Mouse (Mus musculus): ENCODE measurements at regions not wholly inside any gene's neighbourhood (a gene's known extent, or its start where the extent isn't known, plus 50 kb on each side); places are given as distances from the start of the nearest gene placed in this dataset.

GRCm38 (mm10) chr8:49631286-49631685, 787.5 kb upstream of the Tenm3 start:
- no peak for TF ChIP-seq CTCF (IDR thresholded peaks at IDR 0.05; ENCODE audit: extremely low read depth, insufficient read depth, low read length)
- TF ChIP-seq POLR2A (IDR thresholded peaks at IDR 0.05; ENCODE audit: extremely low read depth, insufficient read depth, low read length) = no peak
- Histone ChIP-seq H3K4me3 (ENCODE audit: insufficient read depth, low read length) (no peak overlapping the region), H3K4me1 (ENCODE audit: control insufficient read depth, insufficient read depth, low read length) (no peaks in the 10 kb centered on the region), H3K27ac (ENCODE audit: insufficient read depth, low read length) (no peak overlapping the region)

DNA sequence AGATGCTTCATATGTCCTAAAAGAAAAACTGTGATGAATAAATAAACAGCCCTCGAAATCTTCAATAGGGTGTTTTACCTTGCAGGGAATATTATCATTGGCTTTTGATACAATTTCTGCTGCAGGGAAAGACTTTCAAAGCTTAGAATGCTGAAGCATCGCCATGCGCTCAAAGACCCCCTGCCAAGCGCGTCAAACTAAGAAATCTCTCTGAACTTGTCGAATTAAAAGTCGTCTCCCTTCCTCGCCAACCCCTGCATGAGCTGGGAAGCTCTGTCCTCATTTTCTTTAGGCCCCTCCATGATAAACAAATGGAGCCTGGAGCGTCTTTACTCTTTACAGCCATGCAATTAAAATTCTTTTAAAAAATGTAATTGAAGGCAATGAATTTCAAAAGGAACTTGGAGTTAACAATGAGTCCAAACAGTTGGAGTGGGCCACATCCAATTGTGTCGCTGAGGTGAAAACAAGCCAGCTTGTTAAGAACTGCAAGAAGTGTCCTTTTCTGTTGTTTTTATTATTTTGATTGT, 784.3 kb upstream of the Tenm3 start:
- Histone ChIP-seq H3K27ac (ENCODE audit: insufficient read depth, low read length) (no peak overlapping the region), H3K4me1 (ENCODE audit: control insufficient read depth, insufficient read depth, low read length) (no peaks in the 10 kb centered on the region), H3K4me3 (ENCODE audit: insufficient read depth, low read length) (no peak overlapping the region)
- no peak for TF ChIP-seq CTCF (IDR thresholded peaks at IDR 0.05; ENCODE audit: extremely low read depth, insufficient read depth, low read length)
- TF ChIP-seq POLR2A (IDR thresholded peaks at IDR 0.05; ENCODE audit: extremely low read depth, insufficient read depth, low read length) = no peak

- Histone ChIP-seq H3K4me3 (ENCODE audit: insufficient read depth, low read length) (no peak overlapping the region), H3K27ac (ENCODE audit: insufficient read depth, low read length) (no peak overlapping the region), H3K4me1 (ENCODE audit: control insufficient read depth, insufficient read depth, low read length) (no peaks in the 10 kb centered on the region)
- TF ChIP-seq POLR2A (IDR thresholded peaks at IDR 0.05; ENCODE audit: extremely low read depth, insufficient read depth, low read length) (no peak), CTCF (IDR thresholded peaks at IDR 0.05; ENCODE audit: extremely low read depth, insufficient read depth, low read length) (no peak)
These were observed 751.8 kb upstream of the Tenm3 start for GRCm38 (mm10) chr8:49595501-49595900.

DNA sequence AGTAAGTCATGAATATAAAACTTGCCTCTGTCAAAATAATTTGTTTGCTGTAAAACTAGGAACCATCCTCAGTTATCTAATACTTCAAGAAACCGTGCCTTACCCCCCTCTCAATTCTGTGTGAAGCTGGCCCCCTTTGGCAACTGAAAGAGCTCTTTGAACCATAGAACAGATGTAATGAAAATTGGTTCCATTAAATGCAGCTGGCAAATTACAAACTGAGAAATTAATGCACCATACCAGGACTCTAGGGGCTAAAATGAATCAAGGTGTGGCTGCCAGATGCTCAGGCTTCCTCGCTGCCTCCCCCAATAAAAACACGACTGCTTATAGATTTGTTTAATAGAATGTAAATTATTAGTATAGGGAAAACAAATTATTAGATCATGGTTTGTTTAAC, 723.7 kb upstream of the Tenm3 start:
- no peak overlapping the region for H3K27ac ChIP-seq (ENCODE audit: insufficient read depth, low read length)
- H3K4me1 ChIP-seq (ENCODE audit: control insufficient read depth, insufficient read depth, low read length) = no peaks in the 10 kb centered on the region
- no peak overlapping the region for H3K4me3 ChIP-seq (ENCODE audit: insufficient read depth, low read length)
- TF ChIP-seq POLR2A (IDR thresholded peaks at IDR 0.05; ENCODE audit: extremely low read depth, insufficient read depth, low read length) (no peak), CTCF (IDR thresholded peaks at IDR 0.05; ENCODE audit: extremely low read depth, insufficient read depth, low read length) (no peak)

DNA sequence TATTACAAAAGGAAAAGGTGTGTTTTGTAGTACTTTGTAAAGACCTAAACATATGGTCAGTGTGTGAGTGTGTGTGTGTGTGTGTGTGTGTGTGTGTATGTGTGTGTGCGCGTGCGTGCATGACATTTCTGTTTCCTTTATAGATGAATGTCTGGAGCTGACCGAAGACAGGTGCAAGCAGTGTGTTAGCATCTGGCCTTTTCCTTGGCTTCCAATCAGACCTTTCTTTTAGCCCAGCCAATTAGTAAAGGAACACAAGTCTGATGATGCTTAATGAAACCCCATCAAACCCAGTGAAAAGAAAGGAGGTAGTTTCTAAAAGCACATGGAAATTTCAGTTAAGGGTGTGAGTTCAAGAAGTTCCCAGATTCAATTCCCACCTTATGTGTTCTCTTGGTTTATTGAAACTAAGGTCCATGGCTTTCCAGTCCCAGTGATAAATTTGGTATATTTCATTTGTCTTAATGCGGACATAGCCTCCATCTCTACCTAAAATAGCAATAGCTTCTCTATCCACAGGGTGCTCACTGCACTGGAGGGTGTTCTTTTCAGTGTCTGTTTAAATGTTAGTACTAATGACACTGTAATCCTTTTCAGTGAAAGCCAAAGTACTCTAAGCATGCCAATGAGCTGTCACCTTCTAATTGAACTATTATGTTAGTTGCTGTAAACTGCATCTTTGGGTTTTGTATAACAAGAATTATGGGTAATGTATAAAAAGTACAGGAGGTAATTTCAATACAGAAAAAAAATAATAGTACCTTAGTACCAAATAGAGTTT, 719.9 kb upstream of the Tenm3 start:
- TF ChIP-seq POLR2A (IDR thresholded peaks at IDR 0.05; ENCODE audit: extremely low read depth, insufficient read depth, low read length) (no peak), CTCF (IDR thresholded peaks at IDR 0.05; ENCODE audit: extremely low read depth, insufficient read depth, low read length) (no peak)
- no peak overlapping the region for H3K27ac ChIP-seq (ENCODE audit: insufficient read depth, low read length)
- H3K4me3 ChIP-seq (ENCODE audit: insufficient read depth, low read length) = no peak overlapping the region
- no peaks in the 10 kb centered on the region for H3K4me1 ChIP-seq (ENCODE audit: control insufficient read depth, insufficient read depth, low read length)

DNA sequence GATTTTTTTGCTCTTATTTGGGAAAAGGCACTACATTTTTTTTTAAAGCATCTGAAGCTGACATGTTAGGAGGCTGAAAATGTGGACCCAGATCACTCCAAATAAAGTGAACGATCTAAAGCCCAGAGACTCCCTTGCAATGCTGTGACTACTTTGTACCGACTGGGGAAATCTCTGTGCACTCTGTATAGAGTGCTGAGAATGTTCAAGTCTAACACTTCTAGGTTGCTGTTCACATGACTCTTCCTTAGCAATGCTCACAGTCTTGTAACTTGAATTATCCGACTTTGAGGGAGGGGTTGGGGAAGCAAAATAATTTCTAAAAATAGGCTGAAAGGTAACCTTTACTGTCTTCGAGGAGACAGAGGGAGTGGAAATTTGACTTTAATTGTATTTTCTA, 719.2 kb upstream of the Tenm3 start:
- no peak for TF ChIP-seq CTCF (IDR thresholded peaks at IDR 0.05; ENCODE audit: extremely low read depth, insufficient read depth, low read length)
- no peak for TF ChIP-seq POLR2A (IDR thresholded peaks at IDR 0.05; ENCODE audit: extremely low read depth, insufficient read depth, low read length)
- Histone ChIP-seq H3K4me1 (ENCODE audit: control insufficient read depth, insufficient read depth, low read length) (no peaks in the 10 kb centered on the region), H3K27ac (ENCODE audit: insufficient read depth, low read length) (no peak overlapping the region), H3K4me3 (ENCODE audit: insufficient read depth, low read length) (no peak overlapping the region)

GRCm38 (mm10) chr8:49555724-49556457, 712.1 kb upstream of the Tenm3 start:
- Histone ChIP-seq H3K27ac (ENCODE audit: insufficient read depth, low read length) (no peak overlapping the region), H3K4me1 (ENCODE audit: control insufficient read depth, insufficient read depth, low read length) (no peaks in the 10 kb centered on the region), H3K4me3 (ENCODE audit: insufficient read depth, low read length) (no peak overlapping the region)
- no peak for TF ChIP-seq POLR2A (IDR thresholded peaks at IDR 0.05; ENCODE audit: extremely low read depth, insufficient read depth, low read length)
- TF ChIP-seq CTCF (IDR thresholded peaks at IDR 0.05; ENCODE audit: extremely low read depth, insufficient read depth, low read length) = no peak

DNA sequence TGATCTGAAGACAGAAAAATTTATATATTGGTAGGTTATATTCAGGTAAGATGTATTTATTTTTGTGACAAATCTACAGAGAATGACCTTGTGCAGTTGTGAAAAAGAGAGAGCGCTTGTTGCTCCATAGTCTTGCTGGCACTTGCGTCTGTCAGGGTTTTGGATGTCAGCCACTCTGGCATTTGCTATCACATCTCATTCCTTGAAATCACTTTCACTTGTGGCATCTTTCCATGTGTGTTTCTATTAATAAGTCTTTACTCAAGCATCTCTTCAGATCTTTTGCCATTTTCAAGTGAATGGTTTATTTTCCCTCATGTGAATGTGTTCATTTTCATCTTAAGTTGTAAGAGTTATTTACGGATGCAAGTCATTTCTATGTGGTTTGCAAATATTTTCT, 709.4 kb upstream of the Tenm3 start:
- Histone ChIP-seq H3K4me3 (ENCODE audit: insufficient read depth, low read length) (no peak overlapping the region), H3K27ac (ENCODE audit: insufficient read depth, low read length) (no peak overlapping the region), H3K4me1 (ENCODE audit: control insufficient read depth, insufficient read depth, low read length) (no peaks in the 10 kb centered on the region)
- TF ChIP-seq CTCF (IDR thresholded peaks at IDR 0.05; ENCODE audit: extremely low read depth, insufficient read depth, low read length) (no peak), POLR2A (IDR thresholded peaks at IDR 0.05; ENCODE audit: extremely low read depth, insufficient read depth, low read length) (no peak)

DNA sequence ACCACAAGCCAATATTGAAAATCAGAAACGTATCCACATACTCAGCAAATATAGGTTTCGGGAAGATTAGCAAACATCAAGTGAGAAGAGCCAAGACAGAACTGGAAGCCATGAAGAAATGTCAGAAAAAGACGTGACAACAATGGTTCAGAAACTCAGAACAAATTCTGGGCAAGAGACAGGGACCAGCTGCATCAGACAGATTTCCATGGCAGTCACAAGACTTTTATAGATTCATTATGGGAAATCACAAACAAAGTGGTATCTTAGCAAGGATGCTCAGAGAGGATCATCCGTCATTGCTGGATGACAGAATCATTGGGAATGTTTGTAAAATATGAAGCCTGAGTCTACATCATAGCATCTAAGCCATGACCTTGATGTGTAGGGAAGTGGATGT, 699.6 kb upstream of the Tenm3 start:
- no peak for TF ChIP-seq CTCF (IDR thresholded peaks at IDR 0.05; ENCODE audit: extremely low read depth, insufficient read depth, low read length)
- no peak for TF ChIP-seq POLR2A (IDR thresholded peaks at IDR 0.05; ENCODE audit: extremely low read depth, insufficient read depth, low read length)
- Histone ChIP-seq H3K4me1 (ENCODE audit: control insufficient read depth, insufficient read depth, low read length) (no peaks in the 10 kb centered on the region), H3K4me3 (ENCODE audit: insufficient read depth, low read length) (no peak overlapping the region), H3K27ac (ENCODE audit: insufficient read depth, low read length) (no peak overlapping the region)

- H3K4me1 ChIP-seq (ENCODE audit: control insufficient read depth, insufficient read depth, low read length) = no peaks in the 10 kb centered on the region
These were observed 697.6 kb upstream of the Tenm3 start for GRCm38 (mm10) chr8:49541337-49541736.

More at GRCm38 (mm10) chr8:49541337-49541736, 697.6 kb upstream of the Tenm3 start:
- no peak overlapping the region for H3K27ac ChIP-seq (ENCODE audit: insufficient read depth, low read length)
- no peak for TF ChIP-seq POLR2A (IDR thresholded peaks at IDR 0.05; ENCODE audit: extremely low read depth, insufficient read depth, low read length)
- no peak for TF ChIP-seq CTCF (IDR thresholded peaks at IDR 0.05; ENCODE audit: extremely low read depth, insufficient read depth, low read length)
- no peak overlapping the region for H3K4me3 ChIP-seq (ENCODE audit: insufficient read depth, low read length)
